Mouse (Mus musculus) monocyte, adult 2 months (primary cell): ENCODE data around the gene Iqub.

Source experiments
- DNase-seq, 2 experiments: peaks; one replicate each; pipeline ENCODE4 v3.0.0; 2022; ENCODE audit warnings: low spot score in 2 of 2, low read depth in 1 of 2

Gene Iqub

DNA sequence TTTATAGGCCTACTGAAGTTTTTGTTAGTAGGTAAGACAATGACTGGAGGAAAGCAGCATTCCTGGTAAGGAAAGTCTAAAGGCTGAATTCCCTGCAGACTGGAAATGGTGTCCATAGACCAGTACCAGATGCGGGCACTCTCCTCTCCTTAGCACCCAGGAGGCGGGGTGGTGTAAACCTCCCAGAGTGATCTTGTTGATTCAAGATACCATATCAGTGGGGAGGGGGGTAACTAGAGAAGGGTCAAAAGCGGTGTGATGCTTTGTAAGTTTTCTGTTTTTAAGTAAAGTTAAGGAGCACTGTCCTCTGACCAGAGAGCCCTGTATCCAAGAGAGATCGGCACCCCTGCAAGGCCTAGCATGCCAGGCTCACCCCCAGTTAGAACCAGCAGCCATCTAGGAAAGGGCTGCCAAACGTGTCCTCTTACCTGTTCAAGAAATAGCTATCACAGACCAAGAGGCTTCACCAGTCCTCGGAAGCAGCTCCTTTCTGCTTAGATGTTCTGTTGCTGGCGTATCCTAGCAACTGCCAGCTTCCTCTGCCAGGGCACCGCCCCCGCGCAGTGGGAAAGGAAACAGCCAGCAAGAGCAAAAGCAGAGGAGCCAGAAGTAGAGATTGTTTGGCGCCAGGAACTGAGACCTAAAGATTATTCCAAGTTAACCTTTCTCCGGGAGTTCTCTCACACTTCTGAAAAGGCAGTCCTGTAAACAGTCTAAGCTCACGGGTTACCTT, at the start of gene Iqub:
Gene Iqub, minus strand, starts transcription at position 516 of the 733 bp plus-strand sequence.
- no peak for DNase-seq

DNA sequence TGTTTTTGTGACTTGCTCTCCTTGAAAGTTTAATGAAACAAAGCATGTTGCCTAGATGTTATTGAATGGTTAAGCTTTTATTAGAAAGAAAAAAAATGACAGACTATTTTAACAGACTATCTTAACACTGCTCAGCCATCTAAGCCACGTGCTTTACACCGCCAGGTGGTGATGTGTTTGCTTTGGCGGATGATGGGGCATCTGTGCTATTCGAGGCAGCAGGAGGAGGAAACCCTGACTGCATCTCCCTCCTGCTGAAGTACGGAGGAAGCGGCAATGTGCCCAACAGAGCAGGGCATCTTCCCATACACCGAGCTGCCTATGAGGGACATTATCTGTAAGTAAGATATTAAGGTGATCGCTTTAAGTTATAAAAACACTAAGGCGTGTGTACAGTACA, 49.2 kb upstream of the Iqub start:
- DNase-seq: no peak

DNA sequence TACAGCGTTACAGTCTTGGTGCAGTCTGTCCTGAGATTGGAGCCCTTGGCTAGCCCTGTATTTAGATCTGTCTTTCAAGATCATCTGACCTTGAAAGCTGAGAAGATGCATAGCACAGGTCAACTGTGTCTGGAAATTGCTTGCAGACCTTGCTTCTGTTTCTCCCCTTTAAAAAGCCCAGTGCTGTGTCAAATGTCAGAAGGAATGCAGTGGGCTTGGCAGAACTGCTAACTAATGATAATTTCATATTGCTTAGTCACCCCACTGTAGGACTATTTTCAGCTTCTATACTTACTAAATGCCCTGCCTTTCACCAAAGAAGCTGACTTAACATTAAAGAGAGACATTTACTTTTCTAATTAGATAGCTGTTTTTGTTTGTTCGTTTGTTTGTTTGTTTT, 40.6 kb upstream of the Iqub start:
- no peak for DNase-seq

- no peak for DNase-seq
Measured at GRCm38 (mm10) chr6:24554427-24555086, 39.7 kb upstream of the Iqub start.

DNA sequence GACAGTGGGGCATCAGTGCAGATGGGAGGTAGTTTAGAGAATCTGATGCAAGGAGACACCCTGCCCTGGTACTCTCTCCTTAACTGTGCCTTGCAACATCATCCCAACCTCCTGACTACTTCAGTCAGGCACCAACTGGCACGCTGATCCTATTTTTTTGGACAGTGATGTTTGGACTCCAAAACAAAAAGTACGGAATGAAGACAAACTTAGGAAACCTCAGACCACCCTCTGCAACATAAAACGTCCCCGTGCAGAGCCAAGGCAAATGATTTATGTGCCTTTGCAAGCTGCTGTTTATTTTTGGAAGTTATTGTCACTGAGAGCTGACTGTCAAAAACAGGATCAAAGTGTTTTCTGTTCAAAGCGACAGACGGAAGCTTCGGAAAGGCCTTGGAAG, 37.2 kb upstream of the Iqub start:
- no peak for DNase-seq

DNA sequence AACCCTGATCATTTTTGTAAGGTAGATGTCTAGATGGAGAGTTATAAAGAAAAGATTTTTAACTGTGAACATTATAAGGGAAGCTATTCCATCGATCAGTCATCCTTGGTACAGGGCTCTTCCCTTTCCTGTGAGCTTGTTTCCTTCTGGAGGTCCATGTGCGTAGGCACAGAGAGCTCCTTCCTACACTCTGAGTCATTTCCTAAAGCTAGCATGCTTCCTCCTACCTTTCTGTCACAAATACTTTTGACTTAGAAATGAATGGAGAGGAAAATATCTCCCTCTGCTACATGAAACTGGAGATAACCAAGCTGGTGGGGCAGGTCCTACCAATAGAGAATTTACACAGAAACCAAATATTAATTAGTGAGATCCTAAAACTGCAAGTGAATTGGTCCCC, 34.9 kb upstream of the Iqub start:
- no peak for DNase-seq

DNA sequence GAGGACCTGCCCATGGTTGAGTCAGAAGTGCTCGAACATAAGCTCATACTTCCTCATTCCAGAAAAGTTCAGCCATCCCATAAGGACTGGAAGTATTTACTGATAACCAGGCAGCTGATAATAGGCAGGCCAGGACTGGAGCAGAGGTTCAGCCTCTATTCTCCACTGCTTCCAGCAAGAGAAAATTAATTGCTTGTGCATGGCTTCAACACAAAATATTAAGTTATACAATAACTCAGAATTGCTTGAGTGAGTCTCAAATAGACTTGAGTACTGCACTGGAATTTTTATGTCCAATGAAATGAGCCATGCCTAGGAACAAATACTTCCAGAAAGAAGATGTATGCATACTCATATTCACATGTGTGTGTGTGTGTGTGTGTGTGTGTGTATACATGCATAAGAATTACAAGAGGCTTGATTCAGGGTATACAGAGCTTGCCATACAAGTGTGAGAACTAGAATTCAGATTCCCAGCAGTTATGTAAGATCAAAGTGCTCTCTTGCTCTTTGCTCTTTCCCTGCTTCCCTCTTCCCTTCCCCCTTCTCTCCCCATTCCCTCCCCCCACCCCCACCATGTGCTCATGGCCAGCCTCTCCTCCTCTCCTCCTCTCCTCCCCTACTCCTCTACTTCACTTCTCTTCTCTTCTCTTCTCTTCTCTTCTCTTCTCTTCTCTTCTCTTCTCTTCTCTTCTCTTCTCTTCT, 32.0 kb upstream of the Iqub start:
- DNase-seq: no peak

DNA sequence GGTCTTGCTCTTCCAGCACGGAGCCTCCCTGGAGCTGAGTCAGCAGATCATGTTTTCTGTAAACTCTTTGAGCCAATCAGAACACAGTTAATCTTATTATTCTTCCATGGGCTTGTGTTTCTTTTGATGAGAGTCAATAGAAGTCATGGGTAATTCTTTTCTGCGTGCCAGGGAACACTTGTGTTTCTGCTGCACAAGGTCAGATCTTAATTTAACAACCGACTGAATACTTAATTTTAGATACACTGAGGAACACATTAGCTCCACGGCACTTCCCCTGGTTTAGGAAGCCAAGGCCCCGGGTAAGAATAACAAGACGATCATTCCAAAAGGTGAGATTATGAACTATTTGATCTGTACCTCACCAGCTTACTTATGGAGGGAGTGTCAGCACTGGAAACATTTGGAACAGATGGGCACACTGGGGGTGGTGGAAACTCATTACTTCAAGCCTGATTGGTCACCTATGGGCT, 28.3 kb upstream of the Iqub start:
- DNase-seq: no peak

DNA sequence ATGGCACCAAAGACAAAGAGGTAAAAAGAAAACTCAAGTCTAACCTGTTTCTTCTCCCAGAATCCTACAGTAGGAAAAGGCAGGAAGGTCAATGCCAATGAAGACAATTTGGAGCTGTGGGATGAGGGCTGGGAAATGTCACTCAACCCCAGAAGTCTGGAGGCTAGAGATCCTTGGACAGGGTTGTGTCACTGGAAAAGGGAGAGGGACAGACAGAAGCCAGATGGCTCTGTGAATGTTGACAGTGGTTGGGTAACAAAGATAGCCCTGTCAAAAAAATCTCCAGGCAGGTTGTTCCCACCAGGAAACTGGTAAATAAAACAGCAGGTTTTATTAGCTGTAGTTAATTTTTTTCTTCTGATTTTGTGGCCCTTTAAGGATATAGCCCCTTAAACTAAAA, 27.5 kb upstream of the Iqub start:
- no peak for DNase-seq

- no peak for DNase-seq
Measured at GRCm38 (mm10) chr6:24540106-24540505, 25.2 kb upstream of the Iqub start.

DNA sequence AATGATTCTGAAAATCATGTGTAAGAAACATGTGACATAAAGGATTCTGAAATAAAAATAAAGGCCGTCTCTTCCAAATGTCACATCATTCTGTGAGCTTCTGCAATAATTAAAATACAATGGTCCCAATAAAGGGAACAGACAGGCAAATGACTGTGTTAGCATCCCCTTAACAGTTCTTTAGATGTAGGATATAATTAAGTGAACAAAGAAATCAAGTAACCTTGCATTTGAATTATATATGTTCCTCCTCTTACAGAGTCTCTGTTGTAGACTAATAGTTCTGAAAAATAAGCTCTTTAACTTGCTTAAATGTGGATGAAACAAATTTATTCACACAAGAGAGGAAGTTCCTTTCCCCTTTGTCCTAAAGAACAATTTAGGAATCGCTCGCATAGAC, 23.6 kb upstream of the Iqub start:
- no peak for DNase-seq

- no peak for DNase-seq
Measured at GRCm38 (mm10) chr6:24532804-24533203, 17.9 kb upstream of the Iqub start.

GRCm38 (mm10) chr6:24530711-24531420, 16.0 kb upstream of the Iqub start:
- no peak for DNase-seq

DNA sequence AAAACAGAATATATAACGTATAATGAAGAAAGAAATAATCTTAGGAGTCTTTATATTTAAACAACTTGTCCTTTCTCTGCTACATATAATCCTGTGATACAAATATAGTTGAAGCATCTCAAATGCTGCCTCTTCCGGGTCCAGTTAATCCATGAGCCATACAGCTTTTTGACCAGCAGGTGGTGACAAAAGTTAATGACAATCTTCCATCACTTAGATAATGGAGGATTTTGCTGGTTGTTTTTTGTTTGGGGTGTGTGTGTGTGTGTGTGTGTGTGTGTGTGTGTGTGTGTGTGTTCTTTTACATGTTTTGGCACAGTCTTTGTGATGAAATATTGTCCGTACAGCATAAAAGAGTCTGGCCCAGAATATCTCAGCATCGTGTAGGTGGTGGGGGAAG, 15.3 kb upstream of the Iqub start:
- DNase-seq: no peak

DNA sequence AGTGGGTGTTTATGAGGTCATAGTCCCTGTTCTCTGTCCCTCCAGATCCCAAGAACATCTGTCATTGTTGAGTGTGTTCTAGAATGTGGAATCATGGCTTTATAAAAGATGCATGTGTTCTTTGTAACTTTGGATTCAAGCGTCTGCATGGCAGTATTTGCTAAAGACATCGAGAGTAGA, 13.1 kb upstream of the Iqub start, which contains the start of gene Asb15:
Gene Asb15, plus strand, starts transcription at position 81 of the 180 bp plus-strand sequence.
- no peak for DNase-seq

- peak; percentile 57 to 65 for DNase-seq
Measured at GRCm38 (mm10) chr6:24527155-24528063, 12.5 kb upstream of the Iqub start, which contains the start of gene Ndufa5. Gene Ndufa5 (minus strand): TSS chr6:24528013.

- no peak for DNase-seq
Measured at GRCm38 (mm10) chr6:24525705-24526104, 10.8 kb upstream of the Iqub start.

- DNase-seq: no peak
Measured at GRCm38 (mm10) chr6:24516197-24516596, 1.3 kb upstream of the Iqub start.

DNA sequence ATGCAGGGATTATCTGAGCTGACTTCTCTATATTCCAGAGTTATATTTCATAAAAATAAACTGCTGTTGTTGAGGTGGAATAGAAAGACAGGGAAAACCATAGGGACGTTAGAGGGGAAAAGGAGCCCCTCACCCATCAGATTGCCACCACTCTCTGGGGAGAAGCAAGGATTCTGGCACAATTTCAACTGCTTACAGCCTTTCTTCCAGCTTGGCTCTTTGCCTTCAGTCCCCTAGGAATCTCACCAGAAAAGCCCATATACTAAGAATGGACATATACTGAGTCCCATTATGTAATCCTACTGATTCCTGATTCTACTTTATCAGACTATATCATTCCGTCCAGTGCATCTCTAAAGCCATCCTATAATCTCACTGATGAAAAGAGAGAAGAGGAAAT, 10.7 kb downstream of the Iqub start:
- no peak for DNase-seq

- DNase-seq: no peak
Measured at GRCm38 (mm10) chr6:24490341-24490740, 24.5 kb downstream of the Iqub start.

DNA sequence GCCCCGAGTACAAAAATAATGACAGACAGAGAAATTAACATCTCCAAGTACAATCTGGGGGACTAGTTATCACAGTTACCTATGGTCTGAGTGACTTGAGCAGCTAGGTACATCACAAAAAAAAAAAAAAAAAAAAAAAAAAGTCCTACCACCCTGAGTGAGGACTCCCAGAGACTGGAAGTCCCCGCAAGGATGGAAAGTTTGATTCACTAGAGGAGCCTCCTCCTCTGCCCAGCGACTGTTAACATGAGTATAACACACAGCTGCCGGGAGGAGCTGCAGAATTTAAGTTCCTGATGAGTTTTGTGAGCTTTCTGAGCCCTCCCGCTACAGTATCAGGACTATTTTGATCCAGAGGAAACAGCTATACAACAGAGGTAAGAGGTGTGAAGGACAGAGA, 28.3 kb downstream of the Iqub start:
- DNase-seq: no peak
